In genomic region chr5:90601469-90601868, GRCm38 (mm10) we compare ENCODE assay signal across 10 mouse cellular contexts. TPM values are rescaled to one million over a fixed set of nuclear protein-coding genes. Genes with fewer than 3 reads are reported as not detected.
DNase-seq lines count a peak whose midpoint lies in the region; ATAC-seq and TF ChIP-seq lines count a peak whose summit lies in the region.
"Had no signal": no experiment of that assay in that cellular context is flagged by ENCODE, and none has a peak within 500 bp of the region (broad histone marks: within the 10 kb centered on the region; RNA-seq: fewer than 3 reads in every experiment).

No protein-coding gene starts in this region.

- no peaks in the 10 kb centered on the region for H3K4me1 ChIP-seq in heart, adult 2 months (ENCODE audit: control insufficient read depth, insufficient read depth, low read length)
- H3K4me1 ChIP-seq in heart, embryonic 12.5 days (replicated peaks) = peaks cover 13% of the 10 kb centered on the region
- no peaks in the 10 kb centered on the region for H3K4me1 ChIP-seq in forebrain, embryonic 14.5 days (ENCODE audit: control insufficient read depth, insufficient read depth, low read length)

- H3K4me2 ChIP-seq in heart, embryonic 12.5 days = no peak overlapping the region
- H3K4me2 ChIP-seq in forebrain, embryonic 14.5 days (ENCODE audit: low read length) = no peak overlapping the region

- H3K9me3 ChIP-seq in heart, embryonic 12.5 days (replicated peaks) = no peaks in the 10 kb centered on the region
- H3K9me3 ChIP-seq in forebrain, embryonic 14.5 days (replicated peaks; ENCODE audit: control insufficient read depth, low read length) = no peaks in the 10 kb centered on the region

- no peak overlapping the region for H3K4me3 ChIP-seq in heart, adult 2 months
- H3K4me3 ChIP-seq in heart, embryonic 12.5 days = no peak overlapping the region
- no peak overlapping the region for H3K4me3 ChIP-seq in forebrain, embryonic 14.5 days (ENCODE audit: low read depth, low read length)

- no peaks in the 10 kb centered on the region for H3K27me3 ChIP-seq in heart, adult 2 months (ENCODE audit: control insufficient read depth, insufficient read depth, low read length)
- H3K27me3 ChIP-seq in heart, embryonic 12.5 days (replicated peaks) = no peaks in the 10 kb centered on the region
- no peaks in the 10 kb centered on the region for H3K27me3 ChIP-seq in forebrain, embryonic 14.5 days (replicated peaks; ENCODE audit: control insufficient read depth, insufficient read depth, low read length)

- peak; percentile 73 for TF ChIP-seq CTCF in heart, adult 2 months (IDR thresholded peaks at IDR 0.05)

- no peak overlapping the region for H3K9ac ChIP-seq in heart, adult 2 months (ENCODE audit: low read depth, low read length)
- H3K9ac ChIP-seq in heart, embryonic 12.5 days = no peak overlapping the region
- H3K9ac ChIP-seq in forebrain, embryonic 14.5 days (ENCODE audit: low read length) = no peak overlapping the region

- no peak for DNase-seq in heart, adult 2 months
- peak; percentile 9 for DNase-seq in 3134 (ENCODE audit: extremely low read depth, insufficient read length, low spot score)
- DNase-seq in R1 (ENCODE audit: low read depth, low spot score) = peak; percentile 67
- peak; percentile 74 for DNase-seq in forebrain, embryonic 14.5 days (ENCODE audit: low spot score)
- DNase-seq in kidney, postnatal 4 days = peak; percentile 61 to 65
- peak; percentile 72 for DNase-seq in mesoderm, embryonic 11.5 days (ENCODE audit: low read depth, low spot score)
- peak; percentile 35 for DNase-seq in yolk sac, embryonic 10.5 days (ENCODE audit: low spot score)

- H3K36me3 ChIP-seq in heart, adult 2 months (ENCODE audit: control insufficient read depth, insufficient read depth, low read length) = no peaks in the 10 kb centered on the region
- H3K36me3 ChIP-seq in heart, embryonic 12.5 days = no peaks in the 10 kb centered on the region
- no peaks in the 10 kb centered on the region for H3K36me3 ChIP-seq in forebrain, embryonic 14.5 days (ENCODE audit: control insufficient read depth, insufficient read depth, low read length)

- H3K79me2 ChIP-seq in heart, adult 2 months (replicated peaks; ENCODE audit: control insufficient read depth, insufficient read depth, low read length) = no peaks in the 10 kb centered on the region

- TF ChIP-seq POLR2A in heart, adult 2 months (IDR thresholded peaks at IDR 0.05; ENCODE audit: insufficient read depth, low read depth, low read length) = no peak

- 8% methylated on average over 6 of the region's 6 CpGs for WGBS in heart, adult 2 months
- WGBS in heart, embryonic 12.5 days = 17% methylated on average over 6 of the region's 6 CpGs
- 25% methylated on average over 6 of the region's 6 CpGs for WGBS in forebrain, embryonic 14.5 days

- H3K27ac ChIP-seq in heart, adult 2 months = no peak overlapping the region
- no peak overlapping the region for H3K27ac ChIP-seq in heart, embryonic 12.5 days (ENCODE audit: poor library complexity, severe bottlenecking)
- no peak overlapping the region for H3K27ac ChIP-seq in forebrain, embryonic 14.5 days (ENCODE audit: low read depth, low read length)

- no peak for TF ChIP-seq EP300 in heart, adult 2 months (IDR thresholded peaks at IDR 0.05; ENCODE audit: insufficient read depth, low read depth, low read length)

- ATAC-seq in heart, embryonic 12.5 days (ENCODE audit: insufficient number of reproducible peaks, low FRiP score) = no peak
- ATAC-seq in forebrain, embryonic 14.5 days = peak; percentile 46; the same call in 1 of the 2 replicates

- intact Hi-C loops in heart, adult 2 months (cut with DNase I) = loop anchor here (2.0 kb wide), 1 partner anchor 51 kb away; no protein-coding TSS in a partner anchor

RNA-seq across cellular contexts. Expression of gene Rassf6, which starts 39.0 kb away (rescaled TPM):
- total RNA-seq in heart, adult 2 months (2021) = not detected
- 0.27 TPM in 1 of 2 replicates, not detected in the other for polyA plus RNA-seq in heart, adult 2 months (2012; rRNA removed)
- polyA plus RNA-seq in heart, embryonic 12.5 days (2016; fragmentation: Nextera tagmentation; extraction: Ambion mirVana) = 0.35 and 0.52 TPM in 2 replicates
- polyA plus RNA-seq in forebrain, embryonic 14.5 days (2014; fragmentation: Nextera tagmentation; extraction: Ambion mirVana) = 0.74 and 1.1 TPM in 2 replicates

RNA-seq across cellular contexts. Expression of gene 5830473C10Rik, which starts 40.6 kb away (rescaled TPM):
- not detected for total RNA-seq in heart, adult 2 months (2021)
- polyA plus RNA-seq in heart, adult 2 months (2012; rRNA removed) = not detected in 2 replicates
- polyA plus RNA-seq in heart, embryonic 12.5 days (2016; fragmentation: Nextera tagmentation; extraction: Ambion mirVana) = not detected in 2 replicates
- polyA plus RNA-seq in forebrain, embryonic 14.5 days (2014; fragmentation: Nextera tagmentation; extraction: Ambion mirVana) = not detected in 2 replicates
- total RNA-seq: adrenal gland, adult 18-20 months had no signal
- polyA plus RNA-seq: heart, embryonic 14.5 days had no signal

Comparison
In these comparisons a context has a peak if more than half of its experiments do, and no peak if none do; other contexts are left out.
1. DNase-seq: peak in 3134 (single experiment), R1 (single experiment), forebrain, embryonic 14.5 days (single experiment), kidney, postnatal 4 days (2 of 2), mesoderm, embryonic 11.5 days (single experiment) and yolk sac, embryonic 10.5 days (single experiment); none in heart, adult 2 months (0 of 2).